8 mouse cellular contexts compared by ENCODE assay signal in genomic region chr6:115675508-115676336, GRCm38 (mm10). TPM values are rescaled to one million over a fixed set of nuclear protein-coding genes. Genes with fewer than 3 reads are reported as not detected.
DNase-seq lines count a peak whose midpoint lies in the region; ATAC-seq lines count a peak whose summit lies in the region.

No protein-coding gene starts in this region.

- peak overlapping the region; percentile 71 for H3K4me2 ChIP-seq in embryonic facial prominence, embryonic 12.5 days (replicated peaks)
- peak overlapping the region; percentile 82 for H3K4me2 ChIP-seq in limb, embryonic 12.5 days
- peak overlapping the region; percentile 64 for H3K4me2 ChIP-seq in midbrain, embryonic 12.5 days (replicated peaks)

- 0 out of 2 replicates have a peak, but pooled peaks cover 3% of the 10 kb centered on the region for H3K36me3 ChIP-seq in embryonic facial prominence, embryonic 12.5 days
- no peaks in the 10 kb centered on the region for H3K36me3 ChIP-seq in limb, embryonic 12.5 days
- no peaks in the 10 kb centered on the region for H3K36me3 ChIP-seq in midbrain, embryonic 12.5 days

- H3K27ac ChIP-seq in embryonic facial prominence, embryonic 12.5 days = peak overlapping the region; percentile 98
- H3K27ac ChIP-seq in limb, embryonic 12.5 days = peak overlapping the region; percentile 98
- H3K27ac ChIP-seq in midbrain, embryonic 12.5 days (replicated peaks) = peak overlapping the region; percentile 98

- H3K4me3 ChIP-seq in embryonic facial prominence, embryonic 12.5 days = peak overlapping the region; percentile 96
- peak overlapping the region; percentile 97 for H3K4me3 ChIP-seq in limb, embryonic 12.5 days (replicated peaks)
- peak overlapping the region; percentile 96 for H3K4me3 ChIP-seq in midbrain, embryonic 12.5 days

- H3K9ac ChIP-seq in embryonic facial prominence, embryonic 12.5 days = peak overlapping the region; percentile 98
- peak overlapping the region; percentile 98 for H3K9ac ChIP-seq in limb, embryonic 12.5 days (replicated peaks)
- H3K9ac ChIP-seq in midbrain, embryonic 12.5 days (replicated peaks) = peak overlapping the region; percentile 98

- peak; percentile 82 for DNase-seq in 3134 (ENCODE audit: extremely low read depth, insufficient read length, low spot score)
- peak; percentile 92 for DNase-seq in adrenal gland, postnatal 14 days
- DNase-seq in heart, adult 18-20 months = peak; percentile 81 to 89
- DNase-seq in kidney, adult 11 months = peak; percentile 69
- DNase-seq in spleen, adult 18-20 months = peak; percentile 37 to 64

- no peaks in the 10 kb centered on the region for H3K9me3 ChIP-seq in embryonic facial prominence, embryonic 12.5 days
- H3K9me3 ChIP-seq in limb, embryonic 12.5 days = no peaks in the 10 kb centered on the region
- no peaks in the 10 kb centered on the region for H3K9me3 ChIP-seq in midbrain, embryonic 12.5 days

- peak; percentile 70 for ATAC-seq in embryonic facial prominence, embryonic 12.5 days (ENCODE audit: insufficient number of reproducible peaks, insufficient read depth, low FRiP score, low TSS enrichment)
- peak; percentile 70 for ATAC-seq in limb, embryonic 12.5 days (ENCODE audit: insufficient number of reproducible peaks, insufficient read depth, low FRiP score, low TSS enrichment, low read depth)
- ATAC-seq in midbrain, embryonic 12.5 days (ENCODE audit: low FRiP score, low read depth) = peak; percentile 20

- 1% methylated on average over 53 of the region's 53 CpGs for WGBS in embryonic facial prominence, embryonic 12.5 days
- WGBS in limb, embryonic 12.5 days = under 1% methylated on average over 53 of the region's 53 CpGs
- WGBS in midbrain, embryonic 12.5 days = under 1% methylated on average over 50 of the region's 53 CpGs

- H3K4me1 ChIP-seq in embryonic facial prominence, embryonic 12.5 days = peaks cover 11% of the 10 kb centered on the region
- H3K4me1 ChIP-seq in limb, embryonic 12.5 days (replicated peaks) = peaks cover 9% of the 10 kb centered on the region
- peaks cover 9% of the 10 kb centered on the region for H3K4me1 ChIP-seq in midbrain, embryonic 12.5 days

- no peaks in the 10 kb centered on the region for H3K27me3 ChIP-seq in embryonic facial prominence, embryonic 12.5 days
- no peaks in the 10 kb centered on the region for H3K27me3 ChIP-seq in limb, embryonic 12.5 days
- 0 out of 2 replicates have a peak, but pooled peaks cover under 1% of the 10 kb centered on the region for H3K27me3 ChIP-seq in midbrain, embryonic 12.5 days

RNA-seq across cellular contexts. Expression of gene Raf1, which starts 0.7 kb away (rescaled TPM):
- total RNA-seq in adrenal gland, postnatal 14 days (2021) = 97.4 and 101 TPM in 2 replicates
- polyA plus RNA-seq in embryonic facial prominence, embryonic 12.5 days (2016; fragmentation: Nextera tagmentation; extraction: Ambion mirVana) = 133 TPM in 2 replicates
- 100 to 1,000 TPM; 107 to 111 TPM for total RNA-seq in heart, adult 18-20 months (2021)
- 134 and 135 TPM in 2 replicates for polyA plus RNA-seq in limb, embryonic 12.5 days (2016; fragmentation: Nextera tagmentation; extraction: Ambion mirVana)
- polyA plus RNA-seq in midbrain, embryonic 12.5 days (2016; fragmentation: Nextera tagmentation; extraction: Ambion mirVana) = 157 and 168 TPM in 2 replicates

Comparison
In these comparisons a context has a peak if more than half of its experiments do, and no peak if none do; other contexts are left out.
1. Peak in every context shown above with its lines: DNase-seq, ATAC-seq, H3K4me3 ChIP-seq and H3K27ac ChIP-seq.
2. ATAC-seq: peak in every context shown above with its lines; median percentile 70 in embryonic facial prominence, embryonic 12.5 days; 70 in limb, embryonic 12.5 days; 20 in midbrain, embryonic 12.5 days.